Mouse (Mus musculus): ENCODE data around the gene Synj2. TPM values are rescaled to one million over a fixed set of nuclear protein-coding genes. Genes with fewer than 3 reads are reported as not detected.
A peak's percentile ranks its signal among the peaks of the same experiment; 100 is the strongest.

Synj2 gene
- total RNA-seq, 2 experiments from 2014 or later = 31.6 to 39.0 TPM

DNA sequence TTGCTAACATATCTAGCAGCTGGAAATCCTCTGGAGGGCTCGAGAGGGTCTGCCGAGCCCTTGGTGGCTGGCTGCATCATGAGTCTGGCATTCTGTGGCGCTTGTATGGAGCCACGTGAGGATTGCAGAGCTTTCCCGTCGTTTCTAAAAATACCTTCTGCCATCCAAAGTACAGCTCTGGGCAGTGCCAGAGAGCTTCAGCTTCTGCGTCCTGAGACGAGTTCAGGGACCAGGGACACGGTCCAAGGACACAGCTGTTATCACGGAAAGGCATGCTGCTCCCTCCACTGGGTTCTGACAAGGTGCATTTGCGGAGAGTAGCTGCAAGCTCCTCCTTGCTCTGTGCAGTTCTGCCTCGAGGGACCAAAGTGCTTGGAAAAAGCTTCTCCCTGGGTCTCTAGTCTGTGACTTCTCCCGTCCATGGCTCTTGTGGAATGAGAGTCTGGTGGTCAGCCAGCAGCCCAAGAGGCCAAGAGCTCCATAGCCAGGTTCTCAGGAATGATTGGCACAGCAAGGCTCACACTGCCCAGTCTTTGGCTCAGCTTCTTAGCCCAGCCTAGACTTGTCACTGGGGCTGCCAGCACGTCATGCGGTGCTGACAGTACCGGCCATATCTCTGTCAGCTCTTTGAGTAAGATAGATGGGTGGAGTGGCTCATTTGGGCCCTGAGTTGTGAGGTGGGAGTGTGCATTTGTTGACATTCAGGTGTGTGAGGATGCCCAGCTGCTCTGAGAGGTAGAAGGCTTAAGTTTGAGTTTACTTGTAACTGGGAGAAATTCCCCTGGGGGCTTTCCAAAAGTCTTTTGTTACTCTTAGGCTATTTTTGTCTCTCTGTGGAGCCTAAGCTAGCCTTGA is 56.5 kb downstream of the Synj2 start:
- DNase-seq (ENCODE audit: low spot score in 2 of 2) = peak in 1 of 2 experiments; percentile 50

DNA sequence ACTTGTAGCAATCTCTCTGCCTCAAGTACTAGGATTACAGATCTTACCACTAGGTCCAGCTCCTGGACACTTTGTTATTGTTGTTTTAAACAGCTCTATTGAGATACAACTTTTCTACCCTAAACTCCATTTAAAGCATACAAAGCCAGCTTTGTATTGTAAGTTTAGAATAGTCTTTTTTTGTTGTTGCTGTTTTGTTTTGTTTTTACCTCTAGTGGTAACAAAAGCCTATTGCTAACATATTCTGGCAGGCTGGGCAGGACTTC is 57.1 kb downstream of the Synj2 start:
- DNase-seq (ENCODE audit: low spot score in 2 of 2) = no peak

DNA sequence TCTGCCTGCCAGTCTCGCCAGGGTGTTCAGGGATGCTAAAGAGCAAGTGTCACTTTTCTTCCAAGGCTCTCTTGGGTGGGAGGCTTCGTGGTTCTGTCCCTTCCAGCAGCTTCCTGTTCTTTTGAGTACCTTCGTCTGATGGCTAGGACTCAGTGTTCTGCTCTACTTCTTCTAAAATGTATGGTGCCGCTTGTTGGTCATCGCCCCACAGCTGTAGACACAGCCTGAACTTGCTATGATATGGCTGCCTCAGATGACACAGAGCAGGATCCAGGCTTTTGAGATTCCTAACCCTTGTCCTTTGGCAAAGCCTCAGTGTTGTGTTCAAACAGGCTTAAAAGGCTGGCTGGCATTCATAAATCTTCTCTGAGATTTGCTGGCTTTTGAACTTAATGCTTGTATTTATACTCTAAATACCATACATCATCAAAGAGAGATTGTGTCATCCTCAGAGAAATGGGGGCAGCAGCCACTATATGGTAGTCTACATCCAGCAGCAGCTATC is 58.0 kb downstream of the Synj2 start:
- DNase-seq (ENCODE audit: low spot score in 2 of 2) = no peak

DNA sequence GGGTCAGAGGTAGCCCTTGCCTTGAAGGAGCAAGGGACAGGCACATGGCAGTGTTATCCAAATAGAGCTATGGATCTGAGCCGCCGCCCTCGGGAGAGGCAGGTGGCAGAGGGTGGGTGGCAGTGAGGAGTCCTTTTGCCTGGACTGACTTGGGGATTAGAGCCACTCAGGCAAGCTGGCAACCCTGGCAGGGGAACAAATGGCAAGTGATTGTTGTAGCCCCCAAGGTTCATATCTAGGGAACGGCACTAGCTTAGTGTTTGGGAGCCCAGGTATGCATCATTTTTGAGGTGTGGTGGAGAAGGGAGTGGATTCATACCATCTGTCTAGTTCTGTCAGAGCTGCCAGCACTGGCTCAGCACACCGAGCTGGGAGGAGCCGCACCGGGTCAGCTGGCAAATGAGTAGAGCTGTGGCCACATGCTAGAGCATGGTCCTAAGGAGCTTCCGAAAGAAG is 59.8 kb downstream of the Synj2 start:
- DNase-seq (ENCODE audit: low spot score in 2 of 2) = no peak

DNA sequence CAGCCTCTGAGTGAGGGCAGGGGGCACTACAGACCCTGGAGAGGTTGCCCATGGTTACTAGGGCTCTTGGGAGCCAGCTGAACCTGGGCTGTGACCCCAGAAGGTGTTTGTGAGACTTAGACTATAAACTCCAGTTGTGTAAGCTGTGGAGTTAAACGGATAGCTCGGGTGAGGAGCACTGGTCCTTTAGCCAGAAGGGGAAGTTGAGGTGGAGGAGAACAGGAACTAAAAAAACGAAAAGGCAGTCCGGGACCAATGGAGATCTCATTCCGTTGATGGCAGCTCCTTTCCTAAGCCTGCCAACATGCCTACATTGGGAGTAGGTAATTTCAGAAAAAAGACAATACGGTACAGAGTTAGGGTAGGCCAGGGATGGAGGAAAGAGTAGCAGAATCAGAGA is 60.3 kb downstream of the Synj2 start:
- DNase-seq (ENCODE audit: low spot score in 2 of 2) = no peak

DNA sequence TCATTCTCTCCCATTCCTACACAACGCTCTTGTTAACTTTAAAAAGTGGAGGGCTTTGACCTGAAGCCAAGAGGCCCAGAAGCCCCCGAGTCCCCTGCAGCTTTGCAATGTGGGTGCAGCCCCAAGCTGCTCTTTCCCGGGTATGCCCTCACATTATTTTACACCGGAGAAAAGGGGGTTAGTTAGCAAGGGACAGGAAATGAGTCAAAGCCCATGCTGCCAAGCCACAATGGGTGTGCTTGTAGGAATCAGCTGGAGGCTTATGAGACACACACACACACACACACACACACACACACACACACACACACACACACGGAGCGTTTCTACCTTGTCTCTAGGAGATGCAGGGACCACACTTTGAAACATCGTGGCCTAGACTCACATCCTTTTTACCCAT is 60.8 kb downstream of the Synj2 start:
- no peak for DNase-seq (ENCODE audit: low spot score in 2 of 2)

GRCm38 (mm10) chr17:6002563-6002962 is 61.5 kb downstream of the Synj2 start:
- no peak for DNase-seq (ENCODE audit: low spot score in 2 of 2)

- DNase-seq (ENCODE audit: low spot score in 2 of 2) = no peak
These were observed 62.6 kb downstream of the Synj2 start for GRCm38 (mm10) chr17:6003661-6004060.

DNA sequence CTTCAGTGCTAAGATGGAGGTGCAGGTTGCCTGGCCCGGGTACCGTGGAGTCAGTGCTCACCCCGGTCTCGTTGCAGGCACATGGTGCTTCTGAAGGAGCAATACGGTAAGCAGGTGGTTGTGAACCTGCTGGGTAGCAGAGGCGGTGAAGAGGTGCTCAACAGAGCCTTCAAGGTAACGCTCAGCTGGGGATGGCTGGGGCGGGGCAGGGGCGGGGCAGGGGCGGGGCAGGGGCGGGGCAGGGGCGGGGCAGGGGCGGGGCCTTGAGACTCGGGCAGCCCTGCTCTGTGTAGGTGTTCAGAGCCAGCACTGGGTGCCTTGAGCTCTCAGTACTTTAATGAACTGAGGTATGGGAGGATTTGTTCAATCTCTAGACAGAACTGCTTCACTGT is 64.2 kb downstream of the Synj2 start:
- no peak for DNase-seq (ENCODE audit: low spot score in 2 of 2)

GRCm38 (mm10) chr17:6005638-6006471 is 64.8 kb downstream of the Synj2 start:
- no peak for DNase-seq (ENCODE audit: low spot score in 2 of 2)

DNA sequence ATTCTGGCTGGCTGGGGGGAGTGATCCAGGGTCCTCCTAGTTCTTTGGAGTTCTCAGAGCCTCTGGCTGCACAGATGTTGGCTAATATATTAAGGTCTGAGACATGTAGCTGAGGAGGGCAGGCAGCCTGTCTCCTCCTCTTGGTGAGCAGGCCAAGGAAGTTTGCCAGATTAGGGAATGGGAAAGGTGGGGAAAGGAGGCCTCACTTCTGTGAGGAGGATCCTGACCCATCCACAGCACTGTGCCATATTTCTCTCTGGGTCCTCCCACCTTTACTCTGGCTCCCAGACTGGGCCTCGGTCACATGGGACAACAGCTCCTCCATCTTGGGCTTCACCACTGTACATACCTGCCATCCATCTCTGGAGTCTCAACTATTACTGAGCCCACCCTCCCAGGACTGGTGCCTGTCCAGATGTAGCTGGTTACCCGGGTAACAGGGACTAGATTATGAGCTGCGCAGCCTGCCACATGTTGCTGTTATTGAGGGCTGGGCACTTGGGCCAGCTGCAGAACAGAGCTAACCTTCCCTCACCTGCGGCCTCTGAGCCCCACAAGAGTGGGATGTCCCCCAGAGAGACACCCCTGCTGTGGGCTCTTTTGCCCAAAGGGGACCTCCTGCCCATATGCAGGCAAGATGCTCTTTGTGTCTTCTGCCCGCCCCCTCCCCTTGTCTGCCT is 66.2 kb downstream of the Synj2 start:
- DNase-seq (ENCODE audit: low spot score in 2 of 2) = no peak

GRCm38 (mm10) chr17:6007902-6008301 is 66.8 kb downstream of the Synj2 start:
- no peak for DNase-seq (ENCODE audit: low spot score in 2 of 2)

DNA sequence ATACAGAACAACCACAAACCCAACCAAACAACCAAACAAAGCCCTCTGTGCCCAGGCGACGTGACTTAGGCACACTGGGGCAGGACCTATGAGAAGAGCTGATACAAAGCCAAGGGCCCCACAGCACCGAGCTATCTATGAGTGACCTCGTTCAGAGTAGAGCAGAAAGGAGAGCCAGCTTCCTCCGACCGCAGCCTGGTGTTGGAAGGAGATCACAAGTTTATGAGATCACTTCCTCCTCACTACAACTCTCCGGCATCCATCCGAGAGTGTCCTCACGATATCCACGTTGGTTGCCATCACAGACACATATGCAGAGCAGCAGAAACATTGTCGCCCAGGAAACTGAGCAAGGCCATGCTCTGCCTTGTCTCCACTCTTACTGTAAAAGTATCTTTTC is 67.5 kb downstream of the Synj2 start:
- no peak for DNase-seq (ENCODE audit: low spot score in 2 of 2)

DNA sequence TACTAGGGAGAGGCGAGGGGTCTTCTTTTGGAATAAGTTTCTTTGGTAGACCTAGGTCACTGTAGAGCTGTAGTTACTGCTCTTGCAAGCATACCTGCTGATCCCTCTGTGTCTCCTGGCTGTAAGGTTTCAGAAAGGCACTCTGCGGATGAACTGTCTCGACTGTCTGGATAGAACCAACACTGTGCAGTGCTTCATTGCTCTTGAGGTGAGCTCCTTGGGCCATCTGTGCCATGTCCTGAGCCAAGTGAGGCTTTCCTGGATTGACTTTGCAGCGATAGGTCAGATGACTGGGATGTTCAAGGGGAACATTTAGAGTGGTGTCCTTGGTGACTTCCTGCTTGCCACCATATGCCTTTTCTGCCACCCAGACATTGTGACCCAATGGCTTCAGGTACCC is 68.5 kb downstream of the Synj2 start:
- no peak for DNase-seq (ENCODE audit: low spot score in 2 of 2)

- no peak for DNase-seq (ENCODE audit: low spot score in 2 of 2)
These were observed 72.0 kb downstream of the Synj2 start for GRCm38 (mm10) chr17:6013079-6013478.

- no peak for DNase-seq (ENCODE audit: low spot score in 2 of 2)
These were observed 73.9 kb downstream of the Synj2 start for GRCm38 (mm10) chr17:6014985-6015384.

DNA sequence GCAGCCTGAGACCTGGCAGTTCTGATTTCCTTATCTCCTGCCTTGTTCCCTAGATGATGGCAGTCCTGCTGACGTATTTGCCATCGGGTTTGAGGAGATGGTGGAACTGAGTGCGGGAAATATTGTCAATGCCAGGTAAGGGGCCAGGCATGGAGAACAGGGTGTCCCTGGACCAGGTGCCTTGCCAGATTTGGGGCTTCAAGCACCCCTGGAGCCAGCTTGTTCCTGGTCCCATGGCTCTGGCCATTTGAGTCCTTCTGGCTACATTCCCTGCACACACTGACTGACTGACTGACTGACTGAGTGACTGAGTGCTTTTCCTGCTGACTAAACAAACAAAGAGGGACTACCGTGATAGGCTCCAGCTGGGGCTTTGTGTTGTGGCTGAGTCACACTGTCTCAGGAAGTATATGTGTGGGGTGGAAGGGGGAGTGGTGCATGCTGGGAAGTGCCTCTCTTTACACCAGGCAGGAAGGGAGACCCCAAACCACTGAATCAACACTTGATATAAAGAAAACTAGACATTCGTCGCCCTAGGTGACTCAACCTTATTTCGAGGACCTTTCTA is 75.2 kb downstream of the Synj2 start:
- no peak for DNase-seq (ENCODE audit: low spot score in 2 of 2)

- DNase-seq (ENCODE audit: low spot score in 2 of 2) = no peak
These were observed 76.2 kb downstream of the Synj2 start for GRCm38 (mm10) chr17:6017268-6017667.

DNA sequence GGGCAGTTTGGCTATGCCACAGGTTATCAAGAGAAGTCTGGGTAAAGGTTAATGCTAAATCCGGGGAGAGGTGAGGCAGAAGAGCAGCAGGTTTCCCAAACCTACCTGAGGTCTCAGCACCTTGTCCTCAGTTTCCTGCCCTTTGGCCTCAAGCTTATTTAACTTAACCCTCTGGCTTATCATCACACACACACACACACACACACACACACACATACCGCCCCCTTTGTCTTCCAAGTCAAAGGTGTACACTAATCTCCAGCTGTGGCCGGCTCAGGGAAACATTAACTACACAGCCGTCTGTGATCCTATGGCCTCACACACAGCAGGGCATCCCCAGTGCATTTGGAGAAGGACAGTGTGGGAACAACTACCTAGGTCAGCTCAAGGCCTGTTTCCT is 77.3 kb downstream of the Synj2 start:
- no peak for DNase-seq (ENCODE audit: low spot score in 2 of 2)

- DNase-seq (ENCODE audit: low spot score in 2 of 2) = peak in 1 of 2 experiments; percentile 44
These were observed 78.7 kb downstream of the Synj2 start for GRCm38 (mm10) chr17:6019776-6020175.

DNA sequence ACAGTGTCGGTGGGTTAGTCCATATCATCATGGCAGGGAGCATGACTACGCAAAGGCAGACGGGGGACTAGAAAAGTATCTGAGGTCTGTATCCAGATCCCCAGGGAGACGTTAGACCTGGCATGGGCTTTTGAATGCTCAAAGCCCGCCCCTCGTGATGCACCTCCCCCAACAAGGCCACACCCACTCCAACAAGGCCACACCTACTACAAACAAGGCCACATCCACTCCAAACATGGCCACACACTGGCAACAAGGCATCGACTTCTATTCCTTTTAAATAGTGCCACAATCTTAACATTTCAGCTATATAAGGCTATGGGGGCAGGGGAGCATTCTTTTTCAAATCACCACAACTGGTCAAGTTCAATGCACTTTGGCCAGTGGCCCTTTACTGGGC is 79.6 kb downstream of the Synj2 start:
- DNase-seq (ENCODE audit: low spot score in 2 of 2) = no peak

Measured in gastrocnemius, postnatal 4 days (tissue).